Mouse (Mus musculus): ENCODE measurements around the gene Fzd9.
"Not testable (repeated sequence)": the region's sequence is repeated elsewhere in the genome, so short reads cannot be mapped to it uniquely, and the experiment has no call there.

The Fzd9 gene

GRCm38 (mm10) chr5:135248956-135249676, 1.9 kb downstream of the Fzd9 start:
- DNase-seq (ENCODE audit: low read depth, low spot score), result no peak

GRCm38 (mm10) chr5:135247337-135247736, 3.7 kb downstream of the Fzd9 start:
- DNase-seq (ENCODE audit: low read depth, low spot score), result no peak

- no peak for DNase-seq (ENCODE audit: low read depth, low spot score)
Measured at GRCm38 (mm10) chr5:135246531-135246930, 4.5 kb downstream of the Fzd9 start.

GRCm38 (mm10) chr5:135243166-135243565, 7.9 kb downstream of the Fzd9 start:
- DNase-seq (ENCODE audit: low read depth, low spot score), result no peak

GRCm38 (mm10) chr5:135242608-135243007, 8.4 kb downstream of the Fzd9 start:
- no peak for DNase-seq (ENCODE audit: low read depth, low spot score)

GRCm38 (mm10) chr5:135242136-135242535, 8.9 kb downstream of the Fzd9 start:
- no peak for DNase-seq (ENCODE audit: low read depth, low spot score)

GRCm38 (mm10) chr5:135241474-135241873, 9.6 kb downstream of the Fzd9 start:
- DNase-seq (ENCODE audit: low read depth, low spot score), result no peak

- DNase-seq (ENCODE audit: low read depth, low spot score), result no peak
Measured at GRCm38 (mm10) chr5:135238832-135239231, 12.2 kb downstream of the Fzd9 start.

- no peak for DNase-seq (ENCODE audit: low read depth, low spot score)
Measured at GRCm38 (mm10) chr5:135236571-135236970, 14.5 kb downstream of the Fzd9 start.

GRCm38 (mm10) chr5:135233166-135233920, 17.7 kb downstream of the Fzd9 start:
- DNase-seq (ENCODE audit: low read depth, low spot score), result no peak

GRCm38 (mm10) chr5:135230186-135230585, 20.8 kb downstream of the Fzd9 start:
- no peak for DNase-seq (ENCODE audit: low read depth, low spot score)

- DNase-seq (ENCODE audit: low read depth, low spot score), result not testable (repeated sequence)
Measured at GRCm38 (mm10) chr5:135225879-135226278, 25.2 kb downstream of the Fzd9 start.

GRCm38 (mm10) chr5:135224169-135224568, 26.9 kb downstream of the Fzd9 start:
- no peak for DNase-seq (ENCODE audit: low read depth, low spot score)

GRCm38 (mm10) chr5:135222066-135222465, 29.0 kb downstream of the Fzd9 start:
- DNase-seq (ENCODE audit: low read depth, low spot score), result no peak

- DNase-seq (ENCODE audit: low read depth, low spot score), result no peak
Measured at GRCm38 (mm10) chr5:135220941-135221340, 30.1 kb downstream of the Fzd9 start.

- no peak for DNase-seq (ENCODE audit: low read depth, low spot score)
Measured at GRCm38 (mm10) chr5:135216871-135217270, 34.2 kb downstream of the Fzd9 start.

GRCm38 (mm10) chr5:135208197-135208596, 42.8 kb downstream of the Fzd9 start:
- no peak for DNase-seq (ENCODE audit: low read depth, low spot score)

- DNase-seq (ENCODE audit: low read depth, low spot score), result no peak
Measured at GRCm38 (mm10) chr5:135202763-135203162, 48.3 kb downstream of the Fzd9 start.

Data from brain, embryonic 18.5 days (tissue).